Mouse (Mus musculus): ENCODE measurements at regions not wholly inside any gene's neighbourhood (a gene's known extent, or its start where the extent isn't known, plus 50 kb on each side); places are given as distances from the start of the nearest gene placed in this dataset.

DNA sequence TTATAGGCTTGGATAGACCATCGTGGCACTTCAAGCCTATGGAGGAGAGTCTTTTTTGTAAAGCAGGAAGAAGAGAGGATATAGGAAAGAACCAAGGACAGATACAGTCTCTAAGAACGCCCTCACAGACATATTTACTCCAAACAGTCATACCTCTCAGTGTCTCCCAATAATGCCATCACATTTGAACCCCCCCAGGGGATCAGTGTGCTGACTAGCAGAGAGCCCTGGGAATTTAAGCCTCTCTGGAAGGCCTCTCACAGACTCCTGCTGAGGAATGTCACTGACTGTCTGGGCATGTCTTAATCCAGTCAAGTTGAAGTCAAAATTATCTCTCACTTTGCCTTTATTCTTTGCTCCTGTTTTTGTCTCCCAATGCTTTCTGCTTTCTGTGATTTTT lies 550.2 kb downstream of the Cd109 start:
- H3K9me3 ChIP-seq (replicated peaks; ENCODE audit: low read length), result no peaks in the 10 kb centered on the region
- H3K4me1 ChIP-seq (ENCODE audit: control insufficient read depth in 1 of 2, insufficient read depth in 2 of 2), result peaks cover 0 to 9% of the 10 kb centered on the region in 2 experiments; a peak in 2 of 4 replicates
- TF ChIP-seq IRF4 (IDR thresholded peaks at IDR 0.05; ENCODE audit: low read depth, low read length), result no peak
- TF ChIP-seq USF1 (IDR thresholded peaks at IDR 0.05; ENCODE audit: low read depth, low read length), result no peak
- TF ChIP-seq MAFK (IDR thresholded peaks at IDR 0.05; ENCODE audit: insufficient replicate concordance, low read length), result no peak
- TF ChIP-seq RCOR1 (conservative IDR thresholded peaks at IDR 0.05; ENCODE audit: low read depth, low read length), result no peak
- TF ChIP-seq TBP (conservative IDR thresholded peaks at IDR 0.05; ENCODE audit: low read depth, low read length), result no peak
- no peak for TF ChIP-seq CHD2 (IDR thresholded peaks at IDR 0.05; ENCODE audit: low read length)
- no peak for TF ChIP-seq RAD21 (IDR thresholded peaks at IDR 0.05; ENCODE audit: low read depth, low read length)
- TF ChIP-seq NELFE (IDR thresholded peaks at IDR 0.05; ENCODE audit: low read depth, low read length), result no peak
- TF ChIP-seq NRF1 (IDR thresholded peaks at IDR 0.05; ENCODE audit: low read depth, low read length), result no peak
- TF ChIP-seq UBTF (IDR thresholded peaks at IDR 0.05; ENCODE audit: low read depth, low read length), result no peak
- TF ChIP-seq ZKSCAN1 (IDR thresholded peaks at IDR 0.05; ENCODE audit: borderline replicate concordance, low read depth, low read length), result no peak
- no peaks in the 10 kb centered on the region for H3K79me2 ChIP-seq (replicated peaks; ENCODE audit: control insufficient read depth, extremely low read depth, insufficient read depth, poor library complexity, severe bottlenecking)
- H3K4me3 ChIP-seq (replicated peaks in 1 of 3; ENCODE audit: low read depth in 2 of 3, low read length in 2 of 3, poor library complexity in 1 of 3), result no peak overlapping the region
- H3K9ac ChIP-seq (ENCODE audit: insufficient read depth, low read depth), result no peak overlapping the region
- no peaks in the 10 kb centered on the region for H3K36me3 ChIP-seq (replicated peaks in 1 of 2; ENCODE audit: control insufficient read depth in 1 of 2, insufficient read depth in 1 of 2, low read length in 1 of 2)
- H3K27me3 ChIP-seq (replicated peaks), result no peaks in the 10 kb centered on the region
- in situ Hi-C loops (cut with MboI; ENCODE audit: low pct_ligation_motif_present, low pct_unique_long_range_greater_than_20kb, low sequenced_read_pairs) (no loop called here), dilution Hi-C loops (cut with MboI; ENCODE audit: extremely low pct_ligation_motif_present, extremely low pct_unique_long_range_greater_than_20kb, low sequenced_read_pairs) (no loop called here)
- no peak overlapping the region for H3K27ac ChIP-seq (ENCODE audit: insufficient read depth, low read depth)
- H3K4me2 ChIP-seq (ENCODE audit: insufficient read depth, low read depth, poor library complexity, severe bottlenecking), result no peak overlapping the region
- DNase-seq (ENCODE audit: extremely low read depth), result no peak

DNA sequence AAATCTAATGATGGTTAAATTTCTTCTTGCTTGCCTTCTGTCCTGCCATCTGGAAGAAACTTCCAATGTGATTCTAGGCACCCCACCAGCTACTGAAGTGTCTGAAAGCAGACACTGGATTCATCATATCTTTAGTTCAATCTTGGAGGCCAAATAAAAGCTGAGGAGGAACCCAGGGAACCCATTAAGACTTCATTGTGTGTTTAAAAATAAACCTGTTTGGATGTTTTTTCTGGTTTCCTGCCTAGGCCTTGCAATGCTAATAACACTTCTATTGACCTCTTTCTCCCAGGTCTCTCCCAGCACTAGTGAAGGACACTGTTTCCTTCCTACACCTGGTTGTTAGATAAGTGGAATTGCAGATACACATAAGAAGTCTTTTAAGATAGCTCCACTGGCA lies 545.6 kb downstream of the Col12a1 start:
- Histone ChIP-seq H3K4me2 (ENCODE audit: insufficient read depth, low read depth, poor library complexity, severe bottlenecking) (no peak overlapping the region), H3K36me3 (replicated peaks in 1 of 2; ENCODE audit: control insufficient read depth in 1 of 2, insufficient read depth in 1 of 2, low read length in 1 of 2) (no peaks in the 10 kb centered on the region), H3K4me3 (replicated peaks in 1 of 3; ENCODE audit: low read depth in 2 of 3, low read length in 2 of 3, poor library complexity in 1 of 3) (no peak overlapping the region), H3K27ac (ENCODE audit: insufficient read depth, low read depth) (no peak overlapping the region), H3K4me1 (ENCODE audit: control insufficient read depth in 1 of 2, insufficient read depth in 2 of 2) (peaks cover 0 to 13% of the 10 kb centered on the region in 2 experiments; a peak in 2 of 4 replicates), H3K79me2 (replicated peaks; ENCODE audit: control insufficient read depth, extremely low read depth, insufficient read depth, poor library complexity, severe bottlenecking) (no peaks in the 10 kb centered on the region), H3K27me3 (replicated peaks) (no peaks in the 10 kb centered on the region), H3K9ac (ENCODE audit: insufficient read depth, low read depth) (no peak overlapping the region), H3K9me3 (replicated peaks; ENCODE audit: low read length) (no peaks in the 10 kb centered on the region)
- DNase-seq (ENCODE audit: extremely low read depth), result no peak
- TF ChIP-seq TBP (conservative IDR thresholded peaks at IDR 0.05; ENCODE audit: low read depth, low read length), result no peak
- no peak for TF ChIP-seq JUND (conservative IDR thresholded peaks at IDR 0.05; ENCODE audit: low read depth, low read length)
- TF ChIP-seq ETS1 (conservative IDR thresholded peaks at IDR 0.05; ENCODE audit: low read depth, low read length), result no peak
- TF ChIP-seq ZMIZ1 (IDR thresholded peaks at IDR 0.05; ENCODE audit: low read depth, low read length), result no peak
- TF ChIP-seq ZKSCAN1 (IDR thresholded peaks at IDR 0.05; ENCODE audit: borderline replicate concordance, low read depth, low read length), result no peak
- TF ChIP-seq GABPA (IDR thresholded peaks at IDR 0.05; ENCODE audit: insufficient replicate concordance, low read depth, low read length), result no peak
- TF ChIP-seq USF1 (IDR thresholded peaks at IDR 0.05; ENCODE audit: low read depth, low read length), result no peak
- no peak for TF ChIP-seq POLR2AphosphoS2 (IDR thresholded peaks at IDR 0.05; ENCODE audit: low read depth, low read length)
- no peak for TF ChIP-seq RAD21 (IDR thresholded peaks at IDR 0.05; ENCODE audit: low read depth, low read length)
- TF ChIP-seq E2F4 (IDR thresholded peaks at IDR 0.05; ENCODE audit: insufficient replicate concordance, low read depth, low read length), result no peak
- TF ChIP-seq MXI1 (IDR thresholded peaks at IDR 0.05; ENCODE audit: low read depth, low read length), result no peak
- no peak for TF ChIP-seq ZNF384 (IDR thresholded peaks at IDR 0.05; ENCODE audit: low read depth, low read length)
- no peak for TF ChIP-seq MAX (IDR thresholded peaks at IDR 0.05; ENCODE audit: low read length)
- TF ChIP-seq MAFK (IDR thresholded peaks at IDR 0.05; ENCODE audit: insufficient replicate concordance, low read length), result no peak
- no peak for TF ChIP-seq MEF2A (IDR thresholded peaks at IDR 0.05; ENCODE audit: borderline replicate concordance, low read depth, low read length)
- TF ChIP-seq CHD1 (IDR thresholded peaks at IDR 0.05; ENCODE audit: low read depth, low read length), result no peak
- TF ChIP-seq MYC (IDR thresholded peaks at IDR 0.05; ENCODE audit: low read depth, low read length), result no peak
- in situ Hi-C loops (cut with MboI; ENCODE audit: low pct_ligation_motif_present, low pct_unique_long_range_greater_than_20kb, low sequenced_read_pairs), result no loop called here
- dilution Hi-C loops (cut with MboI; ENCODE audit: extremely low pct_ligation_motif_present, extremely low pct_unique_long_range_greater_than_20kb, low sequenced_read_pairs), result no loop called here
